Mouse (Mus musculus) heart, embryonic 15.5 days (tissue): ENCODE results near the gene Gm30302. TPM values are rescaled to one million over a fixed set of nuclear protein-coding genes. Genes with fewer than 3 reads are reported as not detected.

Source experiments
- ATAC-seq: fragments of 200-750 bp; cut with Nextera tagmentation; replicated peaks from 2 replicates; pipeline ENCODE4 v1.8.0; 2017; ENCODE audit warnings: low read depth, moderate TSS enrichment; ENCODE audit not compliant: insufficient number of reproducible peaks, insufficient read depth, low FRiP score
- H3K27ac ChIP-seq: fragments of 300-500 bp; sonication (generic); 2 replicates; pipeline ENCODE4 v1.5.1; 2015; ENCODE audit warnings: mild to moderate bottlenecking, inconsistent platforms
- H3K27me3 ChIP-seq: fragments of 300-500 bp; sonication (generic); 2 replicates; pipeline ENCODE4 v1.6.1; 2015; ENCODE audit warnings: inconsistent platforms
- H3K36me3 ChIP-seq: fragments of 300-500 bp; sonication (generic); 2 replicates; pipeline ENCODE4 v1.6.1; 2015; ENCODE audit warnings: mild to moderate bottlenecking, inconsistent platforms
- H3K4me1 ChIP-seq: fragments of 300-500 bp; sonication (generic); replicated peaks from 2 replicates; pipeline ENCODE4 v1.6.1; 2015; ENCODE audit warnings: inconsistent platforms
- H3K4me2 ChIP-seq: fragments of 300-500 bp; sonication (generic); 2 replicates; pipeline ENCODE4 v1.6.1; 2015; ENCODE audit warnings: inconsistent platforms, mild to moderate bottlenecking, moderate library complexity
- H3K4me3 ChIP-seq: fragments of 300-500 bp; sonication (generic); 2 replicates; pipeline ENCODE4 v1.5.1; 2015; ENCODE audit warnings: mild to moderate bottlenecking, inconsistent platforms
- H3K9ac ChIP-seq: fragments of 300-500 bp; sonication (generic); 2 replicates; pipeline ENCODE4 v1.6.1; 2015; ENCODE audit warnings: mild to moderate bottlenecking, inconsistent platforms
- H3K9me3 ChIP-seq: fragments of 300-500 bp; sonication (generic); replicated peaks from 2 replicates; pipeline ENCODE4 v1.6.1; 2016; ENCODE audit warnings: inconsistent platforms
- WGBS: fragments of 180-500 bp; shearing (Covaris S2); methylation state at CpG from one replicate; pipeline ENCODE4 v1.1.7; 2015; ENCODE audit warnings: mixed read lengths; 5-methylcytosine and 5-hydroxymethylcytosine counted together
- polyA plus RNA-seq: library from polyadenylated mRNA; unstranded; fragments of >200 nt; fragmentation: Nextera tagmentation; extraction: Ambion mirVana; gene quantifications from 2 replicates; pipeline ENCODE4 v1.2.1, GENCODE M21; 2015

Gene Gm30302
- polyA plus RNA-seq, 1 experiment from 2014 or later: not detected

DNA sequence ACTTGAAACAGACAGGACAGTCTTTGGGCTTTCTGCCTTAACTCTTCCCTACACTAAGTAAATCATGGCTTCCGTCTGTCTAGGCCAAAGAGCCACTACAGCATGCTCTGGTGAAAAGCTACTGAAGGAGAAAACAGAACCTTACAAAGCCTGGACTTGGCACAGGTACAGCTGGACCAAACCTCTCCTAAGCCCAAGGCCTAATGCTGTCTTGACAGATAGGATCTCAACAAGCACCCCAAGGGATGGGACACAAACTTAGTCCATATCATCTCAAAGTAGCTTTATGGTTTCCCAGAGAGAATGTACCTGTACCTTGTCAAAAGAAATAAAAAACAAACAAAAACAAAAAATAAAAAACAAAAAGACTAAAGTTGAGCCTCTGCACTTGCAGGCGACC is 62.4 kb downstream of the Gm30302 start:
- Histone ChIP-seq H3K36me3 (peaks cover 38% of the 10 kb centered on the region), H3K4me1 (no peaks in the 10 kb centered on the region), H3K4me2 (no peak overlapping the region), H3K4me3 (no peak overlapping the region), H3K9me3 (no peaks in the 10 kb centered on the region), H3K9ac (no peak overlapping the region), H3K27ac (no peak overlapping the region), H3K27me3 (no peaks in the 10 kb centered on the region)
- 92% methylated on average over 2 of the region's 2 CpGs for WGBS
- ATAC-seq: no peak

Other genes with a start within 250 kb of the Gm30302 start
- 0.73 and 1.2 TPM in 2 replicates for gene Omd, start 216.5 kb downstream of the Gm30302 start, polyA plus RNA-seq
- gene Ogn, start 191.0 kb downstream of the Gm30302 start, polyA plus RNA-seq: 51.3 and 59.7 TPM in 2 replicates
- 21.1 and 26.1 TPM in 2 replicates for gene Cenpp, start 146.2 kb downstream of the Gm30302 start, polyA plus RNA-seq
- 9.9 and 15.2 TPM in 2 replicates for gene Nol8, start 145.9 kb downstream of the Gm30302 start, polyA plus RNA-seq
- 40.9 and 51.6 TPM in 2 replicates for gene Iars, start 116.9 kb downstream of the Gm30302 start, polyA plus RNA-seq